ENCODE assay signal across 13 mouse cellular contexts in the genomic region with DNA sequence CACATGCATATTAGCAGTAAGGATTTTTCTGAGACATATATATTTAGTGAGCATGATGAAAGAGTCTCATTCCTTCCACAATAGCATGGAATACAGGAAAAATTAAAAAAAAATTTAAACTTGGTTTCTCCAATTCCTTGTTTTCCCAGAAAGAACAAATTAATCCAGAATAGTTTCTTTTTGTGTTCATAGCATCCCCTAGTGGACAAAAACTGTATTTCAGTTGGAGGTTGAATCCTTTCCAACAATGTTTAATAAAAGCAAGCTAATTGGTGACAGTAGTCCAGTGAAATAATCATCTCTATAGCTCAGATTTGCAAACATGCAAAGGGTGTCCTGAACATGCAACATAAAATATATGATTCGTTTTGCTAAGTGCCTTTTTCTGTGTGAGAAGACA.
A peak's percentile ranks its signal among the peaks of the same experiment; 100 is the strongest.
DNase-seq lines count a peak whose midpoint lies in the region; ATAC-seq and TF ChIP-seq lines count a peak whose summit lies in the region.
"Had no signal": no experiment of that assay in that cellular context is flagged by ENCODE, and none has a peak within 500 bp of the region (broad histone marks: within the 10 kb centered on the region; RNA-seq: fewer than 3 reads in every experiment).

No protein-coding gene starts in this region.

- H3K9me3 ChIP-seq in hindbrain, embryonic 14.5 days (ENCODE audit: control insufficient read depth, low read length) = no peaks in the 10 kb centered on the region
- H3K9me3 ChIP-seq in hindbrain, embryonic 10.5 days = no peaks in the 10 kb centered on the region
- no peaks in the 10 kb centered on the region for H3K9me3 ChIP-seq in lung, postnatal 0 days (ENCODE audit: low read length)
- H3K9me3 ChIP-seq in neural tube, embryonic 15.5 days (replicated peaks) = no peaks in the 10 kb centered on the region
- H3K9me3 ChIP-seq: embryonic facial prominence, embryonic 13.5 days had no signal

- no peak overlapping the region for H3K4me2 ChIP-seq in hindbrain, embryonic 14.5 days (replicated peaks)
- no peak overlapping the region for H3K4me2 ChIP-seq in lung, postnatal 0 days (replicated peaks; ENCODE audit: low read depth, low read length)
- no peak overlapping the region for H3K4me2 ChIP-seq in neural tube, embryonic 15.5 days
- H3K4me2 ChIP-seq: embryonic facial prominence, embryonic 13.5 days had no signal

- no peaks in the 10 kb centered on the region for H3K4me1 ChIP-seq in hindbrain, embryonic 14.5 days (replicated peaks; ENCODE audit: control insufficient read depth, insufficient read depth, low read length)
- H3K4me1 ChIP-seq in hindbrain, embryonic 10.5 days (replicated peaks) = no peaks in the 10 kb centered on the region
- H3K4me1 ChIP-seq in lung, postnatal 0 days (ENCODE audit: insufficient read depth, low read depth, low read length) = no peaks in the 10 kb centered on the region
- no peaks in the 10 kb centered on the region for H3K4me1 ChIP-seq in neural tube, embryonic 15.5 days
- H3K4me1 ChIP-seq: embryonic facial prominence, embryonic 13.5 days had no signal

- TF ChIP-seq EP300 in lung, postnatal 0 days (IDR thresholded peaks at IDR 0.05) = no peak

- ATAC-seq in hindbrain, embryonic 14.5 days (ENCODE audit: low FRiP score) = no peak
- ATAC-seq in lung, postnatal 0 days = no peak
- no peak for ATAC-seq in neural tube, embryonic 15.5 days (ENCODE audit: low FRiP score)

- H3K36me3 ChIP-seq in hindbrain, embryonic 14.5 days (replicated peaks; ENCODE audit: control insufficient read depth, insufficient read depth) = no peaks in the 10 kb centered on the region
- no peaks in the 10 kb centered on the region for H3K36me3 ChIP-seq in hindbrain, embryonic 10.5 days
- H3K36me3 ChIP-seq in lung, postnatal 0 days (ENCODE audit: insufficient read depth, low read length) = no peaks in the 10 kb centered on the region
- no peaks in the 10 kb centered on the region for H3K36me3 ChIP-seq in neural tube, embryonic 15.5 days
- H3K36me3 ChIP-seq: embryonic facial prominence, embryonic 13.5 days had no signal

- H3K27me3 ChIP-seq in hindbrain, embryonic 14.5 days (ENCODE audit: control insufficient read depth, insufficient read depth, low read length) = no peaks in the 10 kb centered on the region
- H3K27me3 ChIP-seq in hindbrain, embryonic 10.5 days (ENCODE audit: insufficient read depth, poor library complexity, severe bottlenecking) = no peaks in the 10 kb centered on the region
- H3K27me3 ChIP-seq in lung, postnatal 0 days (replicated peaks; ENCODE audit: insufficient read depth, low read length) = no peaks in the 10 kb centered on the region
- no peaks in the 10 kb centered on the region for H3K27me3 ChIP-seq in neural tube, embryonic 15.5 days (replicated peaks)
- H3K27me3 ChIP-seq: embryonic facial prominence, embryonic 13.5 days had no signal

- peak; percentile 59 for DNase-seq in hindbrain, embryonic 14.5 days (ENCODE audit: low spot score)
- DNase-seq in hindbrain, embryonic 10.5 days (ENCODE audit: low spot score) = no peak
- DNase-seq in lung, postnatal 0 days (ENCODE audit: low spot score) = no peak
- no peak for DNase-seq in lung, postnatal 14 days
- peak; percentile 11 for DNase-seq in ZHBTc4 (ENCODE audit: low read depth, low spot score)
- peak; percentile 58 for DNase-seq in retina, postnatal 1 day
- no peak for DNase-seq in yolk sac, embryonic 10.5 days (ENCODE audit: low spot score)
- DNase-seq: heart, postnatal 36 days; lung, adult 2 months; right cerebral cortex, postnatal 14 days; thymus, adult 2 months had no signal

- TF ChIP-seq CTCF in lung, postnatal 0 days (IDR thresholded peaks at IDR 0.05) = peak; percentile 58

- H3K4me3 ChIP-seq in hindbrain, embryonic 14.5 days (replicated peaks; ENCODE audit: low read length) = no peak overlapping the region
- H3K4me3 ChIP-seq in hindbrain, embryonic 10.5 days = no peak overlapping the region
- H3K4me3 ChIP-seq in lung, postnatal 0 days (ENCODE audit: low read depth, low read length) = no peak overlapping the region
- no peak overlapping the region for H3K4me3 ChIP-seq in neural tube, embryonic 15.5 days (replicated peaks)
- H3K4me3 ChIP-seq: embryonic facial prominence, embryonic 13.5 days had no signal

- H3K9ac ChIP-seq in hindbrain, embryonic 14.5 days = no peak overlapping the region
- no peak overlapping the region for H3K9ac ChIP-seq in lung, postnatal 0 days (replicated peaks; ENCODE audit: low read depth)
- H3K9ac ChIP-seq in neural tube, embryonic 15.5 days (replicated peaks) = no peak overlapping the region
- H3K9ac ChIP-seq: embryonic facial prominence, embryonic 13.5 days had no signal

- no peak overlapping the region for H3K27ac ChIP-seq in hindbrain, embryonic 14.5 days
- no peak overlapping the region for H3K27ac ChIP-seq in hindbrain, embryonic 10.5 days
- H3K27ac ChIP-seq in lung, postnatal 0 days (ENCODE audit: low read length) = no peak overlapping the region
- H3K27ac ChIP-seq in neural tube, embryonic 15.5 days (replicated peaks) = no peak overlapping the region
- H3K27ac ChIP-seq: embryonic facial prominence, embryonic 13.5 days had no signal

- 12% methylated on average over 1 of the region's 1 CpGs for WGBS in hindbrain, embryonic 14.5 days
- 8% methylated on average over 1 of the region's 1 CpGs for WGBS in hindbrain, embryonic 10.5 days
- 0% methylated on average over 1 of the region's 1 CpGs for WGBS in lung, postnatal 0 days
- WGBS in neural tube, embryonic 15.5 days = 5% methylated on average over 1 of the region's 1 CpGs

Comparison
In these comparisons a context has a peak if more than half of its experiments do, and no peak if none do; other contexts are left out.
1. DNase-seq: peak in hindbrain, embryonic 14.5 days (single experiment), ZHBTc4 (single experiment) and retina, postnatal 1 day (single experiment); none in hindbrain, embryonic 10.5 days (single experiment), lung, postnatal 0 days (single experiment), lung, postnatal 14 days (single experiment) and yolk sac, embryonic 10.5 days (single experiment).